Mouse (Mus musculus): Measurements from ENCODE around the gene Cfap45. TPM values are rescaled to one million over a fixed set of nuclear protein-coding genes. Genes with fewer than 3 reads are reported as not detected.

The Cfap45 gene
- polyA plus RNA-seq, 1 experiment = not detected

- Histone ChIP-seq H3K36me3 (ENCODE audit: control insufficient read depth, insufficient read depth) (no peaks in the 10 kb centered on the region), H3K79me2 (ENCODE audit: control insufficient read depth, insufficient read depth) (no peaks in the 10 kb centered on the region), H3ac (ENCODE audit: control insufficient read depth, insufficient read length, low read depth) (no peak overlapping the region), H3K79me3 (ENCODE audit: low read depth) (no peaks in the 10 kb centered on the region), H3K4me3 (ENCODE audit: insufficient read depth, poor library complexity, severe bottlenecking) (no peak overlapping the region), H3K27me3 (ENCODE audit: control insufficient read depth, insufficient read depth, insufficient read length) (no peaks in the 10 kb centered on the region)
- TF ChIP-seq MYOD1 (IDR thresholded peaks at IDR 0.05; ENCODE audit: control insufficient read depth, insufficient read length, low read depth) (no peak), MAX (IDR thresholded peaks at IDR 0.05) (no peak), USF1 (IDR thresholded peaks at IDR 0.05; ENCODE audit: low read depth) (no peak), CEBPB (IDR thresholded peaks at IDR 0.05; ENCODE audit: low read depth) (no peak), MYOG (IDR thresholded peaks at IDR 0.05; ENCODE audit: control insufficient read depth, extremely low read depth, insufficient read length) (no peak), CTCF (IDR thresholded peaks at IDR 0.05; ENCODE audit: control insufficient read depth, insufficient read depth, insufficient read length) (no peak), FOSL1 (IDR thresholded peaks at IDR 0.05; ENCODE audit: insufficient read depth, low read length, poor library complexity, severe bottlenecking) (no peak)
These were observed 3.1 kb downstream of the Cfap45 start for GRCm38 (mm10) chr1:172523699-172524101.

DNA sequence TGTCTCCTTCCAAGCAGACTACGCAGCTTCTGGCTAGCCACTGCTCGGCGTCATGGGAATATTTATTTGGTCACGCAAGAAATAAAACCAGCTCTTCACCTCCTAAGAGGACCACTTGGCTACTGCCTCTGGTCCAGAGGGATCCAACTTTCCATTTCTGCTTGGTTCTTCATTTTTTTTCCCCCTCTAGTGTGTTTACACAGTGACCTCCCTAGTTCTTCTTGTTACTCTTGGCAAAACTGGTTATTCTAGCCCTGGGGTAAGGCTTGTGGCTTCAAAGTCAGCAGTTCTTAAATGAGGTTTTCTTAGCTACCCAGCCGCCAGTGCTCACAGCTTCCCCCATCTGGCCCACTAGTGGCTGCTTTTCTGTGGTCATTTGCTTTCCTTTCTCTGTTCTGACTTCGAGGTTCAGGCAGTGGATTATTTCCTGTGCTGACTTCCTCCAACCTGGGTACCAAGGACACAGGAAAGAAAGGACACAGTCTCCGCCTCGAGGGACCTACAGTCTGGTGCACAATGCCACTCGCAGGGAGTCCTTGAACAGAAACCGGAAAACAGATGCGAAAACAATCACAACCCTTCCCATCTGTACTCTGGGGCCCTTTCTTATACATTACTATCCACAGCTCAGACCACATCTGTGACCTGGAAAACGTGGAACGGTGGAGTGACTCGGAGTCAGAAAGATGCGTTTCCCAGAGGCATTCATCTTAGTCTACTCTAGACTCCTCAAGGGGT, 4.6 kb downstream of the Cfap45 start:
- Histone ChIP-seq H3K36me3 (ENCODE audit: control insufficient read depth, insufficient read depth) (no peaks in the 10 kb centered on the region), H3K27me3 (ENCODE audit: control insufficient read depth, insufficient read depth, insufficient read length) (no peaks in the 10 kb centered on the region), H3K79me2 (ENCODE audit: control insufficient read depth, insufficient read depth) (no peaks in the 10 kb centered on the region), H3ac (ENCODE audit: control insufficient read depth, insufficient read length, low read depth) (no peak overlapping the region), H3K79me3 (ENCODE audit: low read depth) (no peaks in the 10 kb centered on the region), H3K4me3 (ENCODE audit: insufficient read depth, poor library complexity, severe bottlenecking) (no peak overlapping the region)
- TF ChIP-seq CTCF (IDR thresholded peaks at IDR 0.05; ENCODE audit: control insufficient read depth, insufficient read depth, insufficient read length) (no peak), MYOD1 (IDR thresholded peaks at IDR 0.05; ENCODE audit: control insufficient read depth, insufficient read length, low read depth) (no peak), USF1 (IDR thresholded peaks at IDR 0.05; ENCODE audit: low read depth) (no peak), FOSL1 (IDR thresholded peaks at IDR 0.05; ENCODE audit: insufficient read depth, low read length, poor library complexity, severe bottlenecking) (no peak), MAX (IDR thresholded peaks at IDR 0.05) (no peak), CEBPB (IDR thresholded peaks at IDR 0.05; ENCODE audit: low read depth) (no peak), MYOG (IDR thresholded peaks at IDR 0.05; ENCODE audit: control insufficient read depth, extremely low read depth, insufficient read length) (no peak)

- no peaks in the 10 kb centered on the region for H3K36me3 ChIP-seq (ENCODE audit: control insufficient read depth, insufficient read depth)
- no peak overlapping the region for H3K4me3 ChIP-seq (ENCODE audit: insufficient read depth, poor library complexity, severe bottlenecking)
- no peak overlapping the region for H3ac ChIP-seq (ENCODE audit: control insufficient read depth, insufficient read length, low read depth)
- no peaks in the 10 kb centered on the region for H3K27me3 ChIP-seq (ENCODE audit: control insufficient read depth, insufficient read depth, insufficient read length)
- no peaks in the 10 kb centered on the region for H3K79me3 ChIP-seq (ENCODE audit: low read depth)
- TF ChIP-seq MYOD1 (IDR thresholded peaks at IDR 0.05; ENCODE audit: control insufficient read depth, insufficient read length, low read depth) = no peak
- no peak for TF ChIP-seq CEBPB (IDR thresholded peaks at IDR 0.05; ENCODE audit: low read depth)
- no peak for TF ChIP-seq FOSL1 (IDR thresholded peaks at IDR 0.05; ENCODE audit: insufficient read depth, low read length, poor library complexity, severe bottlenecking)
- no peak for TF ChIP-seq MAX (IDR thresholded peaks at IDR 0.05)
- TF ChIP-seq CTCF (IDR thresholded peaks at IDR 0.05; ENCODE audit: control insufficient read depth, insufficient read depth, insufficient read length) = no peak
- no peak for TF ChIP-seq MYOG (IDR thresholded peaks at IDR 0.05; ENCODE audit: control insufficient read depth, extremely low read depth, insufficient read length)
- TF ChIP-seq USF1 (IDR thresholded peaks at IDR 0.05; ENCODE audit: low read depth) = no peak
- H3K79me2 ChIP-seq (ENCODE audit: control insufficient read depth, insufficient read depth) = no peaks in the 10 kb centered on the region
These were observed 5.4 kb downstream of the Cfap45 start for GRCm38 (mm10) chr1:172525971-172526370.

DNA sequence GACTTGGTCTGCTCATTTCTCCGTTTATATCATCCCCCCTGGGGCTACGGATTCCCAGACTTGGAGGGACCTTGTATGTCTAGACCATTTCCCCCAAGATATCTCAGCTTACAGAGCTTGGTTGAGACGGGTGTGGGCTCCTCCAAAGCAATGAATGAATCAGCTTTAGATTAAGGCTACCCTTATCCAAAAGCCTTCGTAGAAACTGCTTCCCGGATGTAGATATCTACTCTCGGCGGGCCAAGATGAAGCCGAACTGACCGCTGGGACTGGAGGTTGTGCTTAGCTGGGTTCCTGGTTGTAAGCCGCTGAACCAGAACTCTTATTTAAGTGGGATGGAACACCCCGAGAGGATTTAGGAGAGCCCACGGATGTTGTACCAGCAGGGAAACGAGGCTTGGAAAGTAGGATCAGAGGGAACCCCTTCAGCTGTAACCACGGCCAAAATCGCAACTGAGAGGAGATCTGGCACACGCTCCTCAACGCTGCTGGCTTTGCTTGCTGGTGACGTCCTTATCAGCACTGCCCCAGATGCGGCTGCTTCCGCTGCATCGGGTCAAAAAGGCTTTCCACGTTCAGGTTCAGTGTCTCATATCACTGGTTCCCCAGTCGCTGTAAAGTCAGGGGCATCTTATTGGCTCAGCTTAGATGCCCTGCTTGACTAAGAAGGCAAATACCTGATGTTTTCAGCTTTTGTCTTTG, 5.9 kb downstream of the Cfap45 start:
- Histone ChIP-seq H3K79me2 (ENCODE audit: control insufficient read depth, insufficient read depth) (no peaks in the 10 kb centered on the region), H3K4me3 (ENCODE audit: insufficient read depth, poor library complexity, severe bottlenecking) (no peak overlapping the region), H3ac (ENCODE audit: control insufficient read depth, insufficient read length, low read depth) (no peak overlapping the region), H3K27me3 (ENCODE audit: control insufficient read depth, insufficient read depth, insufficient read length) (no peaks in the 10 kb centered on the region), H3K79me3 (ENCODE audit: low read depth) (no peaks in the 10 kb centered on the region), H3K36me3 (ENCODE audit: control insufficient read depth, insufficient read depth) (no peaks in the 10 kb centered on the region)
- TF ChIP-seq FOSL1 (IDR thresholded peaks at IDR 0.05; ENCODE audit: insufficient read depth, low read length, poor library complexity, severe bottlenecking) (no peak), MAX (IDR thresholded peaks at IDR 0.05) (no peak), CTCF (IDR thresholded peaks at IDR 0.05; ENCODE audit: control insufficient read depth, insufficient read depth, insufficient read length) (no peak), MYOD1 (IDR thresholded peaks at IDR 0.05; ENCODE audit: control insufficient read depth, insufficient read length, low read depth) (no peak), CEBPB (IDR thresholded peaks at IDR 0.05; ENCODE audit: low read depth) (no peak)

GRCm38 (mm10) chr1:172527431-172527830, 6.8 kb downstream of the Cfap45 start:
- no peaks in the 10 kb centered on the region for H3K79me2 ChIP-seq (ENCODE audit: control insufficient read depth, insufficient read depth)
- TF ChIP-seq CTCF (IDR thresholded peaks at IDR 0.05; ENCODE audit: control insufficient read depth, insufficient read depth, insufficient read length) (no peak), MYOG (IDR thresholded peaks at IDR 0.05; ENCODE audit: control insufficient read depth, extremely low read depth, insufficient read length) (no peak), USF1 (IDR thresholded peaks at IDR 0.05; ENCODE audit: low read depth) (no peak), CEBPB (IDR thresholded peaks at IDR 0.05; ENCODE audit: low read depth) (no peak), MAX (IDR thresholded peaks at IDR 0.05) (no peak), FOSL1 (IDR thresholded peaks at IDR 0.05; ENCODE audit: insufficient read depth, low read length, poor library complexity, severe bottlenecking) (no peak), MYOD1 (IDR thresholded peaks at IDR 0.05; ENCODE audit: control insufficient read depth, insufficient read length, low read depth) (no peak)
- H3K79me3 ChIP-seq (ENCODE audit: low read depth) = no peaks in the 10 kb centered on the region
- no peaks in the 10 kb centered on the region for H3K36me3 ChIP-seq (ENCODE audit: control insufficient read depth, insufficient read depth)
- H3K4me3 ChIP-seq (ENCODE audit: insufficient read depth, poor library complexity, severe bottlenecking) = no peak overlapping the region
- no peaks in the 10 kb centered on the region for H3K27me3 ChIP-seq (ENCODE audit: control insufficient read depth, insufficient read depth, insufficient read length)
- H3ac ChIP-seq (ENCODE audit: control insufficient read depth, insufficient read length, low read depth) = no peak overlapping the region

All from C2C12 (cell line).